Mouse (Mus musculus): ENCODE measurements around the gene Exosc8.

Exosc8 gene

DNA sequence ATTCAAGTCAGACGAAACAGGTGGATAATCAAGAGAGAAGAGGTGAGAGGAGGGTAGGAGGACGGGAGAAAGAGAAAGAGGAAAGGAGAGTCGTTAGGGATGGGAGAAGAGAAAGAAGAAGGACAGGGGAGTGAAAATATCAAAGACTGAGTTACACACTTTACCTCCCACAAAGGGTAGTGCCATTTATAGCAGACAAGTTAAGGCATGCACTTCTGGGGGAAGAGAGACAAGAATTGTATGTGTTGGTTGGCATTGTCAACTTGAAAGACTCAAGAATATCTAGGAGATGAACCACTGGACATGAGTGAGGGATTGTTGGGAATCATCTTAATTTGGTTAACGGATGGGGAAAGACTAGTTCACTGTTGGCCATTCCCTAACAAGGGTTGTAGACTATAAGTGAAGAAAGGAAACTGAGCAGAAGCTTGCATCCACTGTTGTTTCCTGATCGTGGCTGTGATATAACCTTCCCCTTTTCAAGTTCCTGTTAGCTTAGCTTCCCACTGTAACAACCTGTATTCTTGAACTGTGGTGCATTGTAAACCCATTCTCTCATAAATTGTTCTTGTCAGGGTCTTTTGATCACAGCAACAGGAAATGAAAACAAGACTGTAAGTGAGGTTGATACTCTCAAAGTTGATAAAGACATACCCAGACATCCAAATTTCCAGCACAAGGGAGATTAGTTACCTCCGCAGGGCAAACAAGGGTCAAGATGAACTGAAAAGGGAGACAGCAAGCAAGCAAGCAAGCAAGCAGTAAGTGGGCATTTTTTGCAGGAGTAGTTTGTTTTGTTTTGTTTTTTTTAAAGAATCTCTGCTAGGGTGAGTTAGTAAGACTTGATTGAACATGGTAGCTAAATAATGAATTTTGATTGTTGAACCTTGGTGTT lies 53.6 kb downstream of the Exosc8 start:
- DNase-seq (ENCODE audit: extremely low read depth, low read depth), result no peak

All from MEL-GATA-1-ER (cell line).